Mouse (Mus musculus) c-Kit-negative CD71-positive TER-119-positive erythroid progenitor cells, embryonic 14.5 days (primary cell): ENCODE results near the gene Apobec1.
A peak's percentile ranks its signal among the peaks of the same experiment; 100 is the strongest.
"Not testable (repeated sequence)": the region's sequence is repeated elsewhere in the genome, so short reads cannot be mapped to it uniquely, and the experiment has no call there.

Experiments used
- DNase-seq: peaks from one replicate; pipeline ENCODE4 v3.0.0-alpha.2; 2013; ENCODE audit warnings: low read depth, low spot score

Gene Apobec1

GRCm38 (mm10) chr6:122562463-122562862 is 39.8 kb downstream of the Apobec1 start:
- no peak for DNase-seq

DNA sequence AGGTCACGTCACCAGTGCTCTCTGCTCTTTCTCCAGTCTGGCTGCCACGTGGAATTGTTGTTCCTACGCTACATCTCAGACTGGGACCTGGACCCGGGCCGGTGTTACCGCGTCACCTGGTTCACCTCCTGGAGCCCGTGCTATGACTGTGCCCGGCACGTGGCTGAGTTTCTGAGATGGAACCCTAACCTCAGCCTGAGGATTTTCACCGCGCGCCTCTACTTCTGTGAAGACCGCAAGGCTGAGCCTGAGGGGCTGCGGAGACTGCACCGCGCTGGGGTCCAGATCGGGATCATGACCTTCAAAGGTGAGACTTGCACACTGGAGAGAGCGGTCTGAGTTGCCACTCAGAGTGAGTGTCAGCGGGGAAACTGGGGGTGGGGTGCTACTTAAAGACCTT is 41.2 kb downstream of the Apobec1 start:
- no peak for DNase-seq

DNA sequence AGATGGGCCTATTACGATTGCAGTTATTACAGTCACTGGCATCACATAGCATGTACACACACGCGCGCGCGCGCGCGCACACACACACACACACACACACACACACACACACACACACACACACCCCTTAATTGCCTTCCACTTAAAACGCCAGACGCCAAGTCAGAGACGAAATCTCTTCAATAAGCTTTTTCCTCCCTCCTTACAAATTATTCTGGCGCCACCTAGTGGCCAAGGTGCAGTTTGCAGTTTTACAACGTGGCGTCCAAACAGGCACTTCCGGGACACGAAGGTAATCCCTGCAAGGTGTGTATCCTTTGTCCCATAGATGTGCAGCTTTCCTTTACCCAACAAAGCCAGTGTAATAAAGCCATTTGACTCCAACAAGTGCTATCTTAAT is 41.8 kb downstream of the Apobec1 start:
- peak; percentile 62 for DNase-seq

DNA sequence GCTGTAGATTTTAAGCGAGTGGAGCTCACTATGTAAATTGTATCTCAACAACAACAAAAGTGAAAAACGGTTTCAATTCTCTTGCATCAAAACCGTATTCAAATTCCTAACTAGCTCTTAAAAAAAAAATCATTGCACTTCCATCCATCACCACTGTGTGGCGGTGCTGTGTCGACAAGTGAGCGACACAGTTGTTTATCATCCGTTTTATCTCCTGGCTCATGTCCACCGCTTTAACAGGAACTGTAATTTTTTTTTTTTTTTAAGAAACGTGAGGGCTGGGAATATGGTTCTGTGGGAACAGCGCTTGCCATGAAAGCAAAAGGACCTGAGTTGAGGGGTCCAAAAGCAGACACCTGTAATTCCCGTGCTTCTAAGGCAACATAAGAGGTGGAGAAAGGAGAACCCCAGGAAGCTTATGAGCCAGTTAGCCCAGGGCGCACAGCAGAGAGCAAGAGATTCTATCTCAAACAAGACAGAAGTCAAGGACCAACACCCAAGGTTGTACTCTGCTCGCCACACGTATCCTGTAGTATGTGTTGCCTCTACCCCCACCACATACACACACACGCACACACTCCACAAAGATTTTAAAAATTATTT is 45.2 kb downstream of the Apobec1 start:
- no peak for DNase-seq

GRCm38 (mm10) chr6:122555266-122555665 is 47.0 kb downstream of the Apobec1 start:
- no peak for DNase-seq

DNA sequence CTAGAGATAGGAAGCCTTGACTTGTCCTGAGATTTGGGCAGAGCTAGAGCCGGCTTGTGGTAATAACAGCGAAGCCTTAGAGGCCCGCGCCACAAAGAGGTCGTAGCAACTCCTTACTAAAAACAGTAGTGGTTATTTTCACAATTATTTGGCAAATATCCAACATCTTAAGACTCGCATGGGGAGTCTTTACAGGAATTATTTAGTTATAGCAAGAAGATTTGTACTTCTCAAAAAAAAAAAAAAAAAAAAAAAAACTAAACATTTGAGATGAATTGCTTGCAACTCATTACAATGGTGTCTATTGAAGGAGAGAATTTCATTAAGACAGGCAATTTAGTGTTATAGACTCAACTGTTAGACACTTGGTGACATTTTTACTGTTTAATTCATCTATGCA is 48.1 kb downstream of the Apobec1 start:
- no peak for DNase-seq

DNA sequence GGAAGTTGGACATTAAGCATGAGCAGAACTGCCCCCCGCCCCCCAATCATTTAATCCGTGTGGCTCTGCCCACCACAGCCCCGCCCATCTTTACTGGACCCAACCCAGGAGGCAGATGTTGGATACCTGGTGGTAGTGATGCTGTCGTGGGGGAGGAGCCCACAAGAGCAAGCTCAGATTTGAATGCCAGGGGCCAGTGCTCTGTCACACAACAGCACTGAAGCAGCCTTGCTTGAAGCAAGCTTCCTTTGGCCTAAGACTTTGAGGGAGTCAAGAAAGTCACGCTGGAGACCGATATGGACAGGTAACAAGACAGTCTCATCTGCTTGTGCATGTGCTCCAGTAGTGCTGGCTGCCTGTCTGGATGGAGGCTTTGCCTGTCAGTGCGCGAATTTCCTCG is 48.6 kb downstream of the Apobec1 start, which contains the start of gene Aicda:
Gene Aicda, plus strand, starts transcription at position 196 of the 400 bp plus-strand sequence.
- DNase-seq, result no peak

GRCm38 (mm10) chr6:122545948-122546347 is 56.3 kb downstream of the Apobec1 start:
- no peak for DNase-seq

- DNase-seq, result no peak
These were observed 56.9 kb downstream of the Apobec1 start for GRCm38 (mm10) chr6:122545289-122545882.

- no peak for DNase-seq
These were observed 57.6 kb downstream of the Apobec1 start for GRCm38 (mm10) chr6:122544672-122545071.

GRCm38 (mm10) chr6:122543574-122543973 is 58.7 kb downstream of the Apobec1 start:
- no peak for DNase-seq

GRCm38 (mm10) chr6:122542459-122542858 is 59.8 kb downstream of the Apobec1 start:
- DNase-seq, result not testable (repeated sequence)

- DNase-seq, result no peak
These were observed 62.7 kb downstream of the Apobec1 start for GRCm38 (mm10) chr6:122539564-122539963.

DNA sequence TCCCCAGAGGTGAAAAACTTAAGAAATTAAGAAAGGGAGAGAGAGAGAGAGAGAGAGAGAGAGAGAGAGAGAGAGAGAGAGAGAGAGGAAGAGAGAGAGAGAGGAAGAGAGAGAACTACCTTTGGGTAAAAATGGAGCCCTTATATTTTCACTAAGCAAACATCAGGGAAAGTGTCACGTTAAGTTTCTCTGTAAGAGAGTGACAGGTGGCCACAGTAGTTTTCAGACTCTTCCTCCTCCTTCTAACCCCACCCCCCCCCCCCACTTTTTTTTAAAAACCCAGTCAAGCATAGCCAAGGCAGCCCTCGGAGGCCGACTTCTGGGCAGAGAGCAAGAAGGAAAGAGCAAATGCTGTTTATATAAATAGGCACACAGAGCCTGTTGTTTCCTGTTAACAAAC is 68.2 kb downstream of the Apobec1 start:
- no peak for DNase-seq

- DNase-seq, result no peak
These were observed 69.4 kb downstream of the Apobec1 start for GRCm38 (mm10) chr6:122532883-122533302.

- no peak for DNase-seq
These were observed 70.6 kb downstream of the Apobec1 start for GRCm38 (mm10) chr6:122531466-122532174.

- DNase-seq, result no peak
These were observed 74.1 kb downstream of the Apobec1 start for GRCm38 (mm10) chr6:122528136-122528535.
